Mouse (Mus musculus) cerebellum, postnatal 36 days (tissue): Measurements from ENCODE around the gene Cep164.
"Not testable (repeated sequence)": the region's sequence is repeated elsewhere in the genome, so short reads cannot be mapped to it uniquely, and the experiment has no call there.

Experiments used
- DNase-seq, 2 experiments: peaks; one replicate each; pipeline ENCODE4 v3.0.0; 2021 to 2022; ENCODE audit warnings: mixed read lengths in 2 of 2

The Cep164 gene

GRCm38 (mm10) chr9:45828291-45828963 lies at the start of gene Cep164:
Gene Cep164 (minus strand): TSS chr9:45828691.
- peak; percentile 84 to 86 for DNase-seq

GRCm38 (mm10) chr9:45877928-45878327 lies 49.4 kb upstream of the Cep164 start:
- DNase-seq, result no peak

GRCm38 (mm10) chr9:45870265-45870664 lies 41.8 kb upstream of the Cep164 start:
- no peak for DNase-seq

- DNase-seq, result no peak
Measured at GRCm38 (mm10) chr9:45869181-45869580, 40.7 kb upstream of the Cep164 start.

GRCm38 (mm10) chr9:45861813-45862212 lies 33.3 kb upstream of the Cep164 start:
- no peak for DNase-seq

- no peak for DNase-seq
Measured at GRCm38 (mm10) chr9:45859364-45859763, 30.9 kb upstream of the Cep164 start.

- DNase-seq, result no peak
Measured at GRCm38 (mm10) chr9:45854136-45854535, 25.6 kb upstream of the Cep164 start.

- no peak for DNase-seq
Measured at GRCm38 (mm10) chr9:45853695-45854094, 25.2 kb upstream of the Cep164 start.

GRCm38 (mm10) chr9:45851776-45852175 lies 23.3 kb upstream of the Cep164 start:
- DNase-seq, result no peak

- no peak for DNase-seq
Measured at GRCm38 (mm10) chr9:45851330-45851729, 22.8 kb upstream of the Cep164 start.

GRCm38 (mm10) chr9:45850528-45851155 lies 22.2 kb upstream of the Cep164 start:
- no peak for DNase-seq

GRCm38 (mm10) chr9:45849528-45850408 lies 21.3 kb upstream of the Cep164 start:
- no peak for DNase-seq

- no peak for DNase-seq
Measured at GRCm38 (mm10) chr9:45846891-45847460, 18.5 kb upstream of the Cep164 start.

GRCm38 (mm10) chr9:45846176-45846575 lies 17.7 kb upstream of the Cep164 start:
- not testable (repeated sequence) for DNase-seq

GRCm38 (mm10) chr9:45845541-45845940 lies 17.1 kb upstream of the Cep164 start:
- no peak for DNase-seq

GRCm38 (mm10) chr9:45843780-45844179 lies 15.3 kb upstream of the Cep164 start:
- no peak for DNase-seq

- no peak for DNase-seq
Measured at GRCm38 (mm10) chr9:45843007-45843406, 14.5 kb upstream of the Cep164 start.

- DNase-seq, result peak in 1 of 2 experiments; percentile 28
Measured at GRCm38 (mm10) chr9:45841458-45841857, 13.0 kb upstream of the Cep164 start.

- no peak for DNase-seq
Measured at GRCm38 (mm10) chr9:45840331-45840730, 11.8 kb upstream of the Cep164 start.

- peak in 1 of 2 experiments; percentile 19 for DNase-seq
Measured at GRCm38 (mm10) chr9:45839982-45840300, 11.4 kb upstream of the Cep164 start.

GRCm38 (mm10) chr9:45839139-45839981 lies 10.9 kb upstream of the Cep164 start:
- DNase-seq, result peak in 1 of 2 experiments; percentile 19

- DNase-seq, result peak; percentile 87 to 89
Measured at GRCm38 (mm10) chr9:45838434-45839138, 10.1 kb upstream of the Cep164 start, which contains the start of gene Bace1. Gene Bace1 (plus strand): TSS chr9:45838580.
